25 mouse cellular contexts compared by ENCODE assay signal in genomic region chr15:100140428-100140827, GRCm38 (mm10).
DNase-seq lines count a peak whose midpoint lies in the region; ATAC-seq lines count a peak whose summit lies in the region.
"Had no signal": no experiment of that assay in that cellular context is flagged by ENCODE, and none has a peak within 500 bp of the region (broad histone marks: within the 10 kb centered on the region; RNA-seq: fewer than 3 reads in every experiment).

No protein-coding gene starts in this region.

- no peak overlapping the region for H3K27ac ChIP-seq in forebrain, embryonic 12.5 days
- H3K27ac ChIP-seq in heart, embryonic 12.5 days (ENCODE audit: poor library complexity, severe bottlenecking): no peak overlapping the region
- H3K27ac ChIP-seq: embryonic facial prominence, embryonic 12.5 days; embryonic facial prominence, embryonic 15.5 days; forebrain, embryonic 15.5 days; heart, embryonic 15.5 days; hindbrain, embryonic 10.5 days; hindbrain, embryonic 13.5 days had no signal

- peak; percentile 18 for DNase-seq in thymus, postnatal 14 days
- DNase-seq in thymus, adult 18-20 months: no peak
- peak; percentile 27 for DNase-seq in CD4-positive, CD25-positive, alpha-beta regulatory T cell, adult 2 months (ENCODE audit: low read depth, low spot score)
- peak; percentile 19 for DNase-seq in T-cell, adult 2 months (ENCODE audit: low spot score)
- DNase-seq in gastrocnemius, postnatal 36 days: no peak
- DNase-seq: adrenal gland, postnatal 10 days; adrenal gland, postnatal 36 days; cerebellum, adult 18-20 months; cerebellum, adult 9-10 months; cerebellum, postnatal 14 days; gastrocnemius, postnatal 10 days; heart, adult 11 months; heart, postnatal 10 days; heart, postnatal 36 days had no signal

- H3K4me1 ChIP-seq in forebrain, embryonic 12.5 days: peaks cover 15% of the 10 kb centered on the region
- peaks cover 11% of the 10 kb centered on the region for H3K4me1 ChIP-seq in heart, embryonic 12.5 days (replicated peaks)

- H3K36me3 ChIP-seq in forebrain, embryonic 12.5 days (replicated peaks): peaks cover 18% of the 10 kb centered on the region
- H3K36me3 ChIP-seq in heart, embryonic 12.5 days: peaks cover 24% of the 10 kb centered on the region
- H3K36me3 ChIP-seq: heart, embryonic 15.5 days had no signal

- no peak overlapping the region for H3K4me3 ChIP-seq in forebrain, embryonic 12.5 days (replicated peaks)
- no peak overlapping the region for H3K4me3 ChIP-seq in heart, embryonic 12.5 days
- H3K4me3 ChIP-seq: embryonic facial prominence, embryonic 12.5 days; embryonic facial prominence, embryonic 15.5 days; forebrain, embryonic 15.5 days; heart, embryonic 15.5 days; hindbrain, embryonic 10.5 days; hindbrain, embryonic 13.5 days had no signal

- 75% methylated on average over 4 of the region's 4 CpGs for WGBS in forebrain, embryonic 12.5 days
- WGBS in heart, embryonic 12.5 days: 70% methylated on average over 4 of the region's 4 CpGs

- H3K4me2 ChIP-seq in forebrain, embryonic 12.5 days: no peak overlapping the region
- H3K4me2 ChIP-seq in heart, embryonic 12.5 days: no peak overlapping the region
- H3K4me2 ChIP-seq: embryonic facial prominence, embryonic 12.5 days; embryonic facial prominence, embryonic 15.5 days; forebrain, embryonic 15.5 days; heart, embryonic 11.5 days; heart, embryonic 15.5 days; hindbrain, embryonic 13.5 days had no signal

- no peaks in the 10 kb centered on the region for H3K27me3 ChIP-seq in forebrain, embryonic 12.5 days
- H3K27me3 ChIP-seq in heart, embryonic 12.5 days (replicated peaks): no peaks in the 10 kb centered on the region
- H3K27me3 ChIP-seq: embryonic facial prominence, embryonic 12.5 days; embryonic facial prominence, embryonic 15.5 days; forebrain, embryonic 15.5 days; heart, embryonic 15.5 days; hindbrain, embryonic 13.5 days had no signal

- intact Hi-C loops in gastrocnemius, postnatal 36 days (cut with DNase I): no loop called here

- H3K9me3 ChIP-seq in forebrain, embryonic 12.5 days: no peaks in the 10 kb centered on the region
- no peaks in the 10 kb centered on the region for H3K9me3 ChIP-seq in heart, embryonic 12.5 days (replicated peaks)
- H3K9me3 ChIP-seq: embryonic facial prominence, embryonic 12.5 days; embryonic facial prominence, embryonic 15.5 days; forebrain, embryonic 15.5 days; heart, embryonic 15.5 days; hindbrain, embryonic 10.5 days; hindbrain, embryonic 13.5 days had no signal

- peak; percentile 77 for ATAC-seq in inflammation-experienced regulatory T-cells, adult 6 months
- ATAC-seq in forebrain, embryonic 12.5 days (ENCODE audit: low FRiP score): no peak
- ATAC-seq in heart, embryonic 12.5 days (ENCODE audit: insufficient number of reproducible peaks, low FRiP score): no peak
- ATAC-seq: forebrain, embryonic 15.5 days; hindbrain, embryonic 16.5 days had no signal

- H3K9ac ChIP-seq in forebrain, embryonic 12.5 days: no peak overlapping the region
- no peak overlapping the region for H3K9ac ChIP-seq in heart, embryonic 12.5 days
- H3K9ac ChIP-seq: embryonic facial prominence, embryonic 12.5 days; embryonic facial prominence, embryonic 15.5 days; forebrain, embryonic 15.5 days; heart, embryonic 15.5 days; hindbrain, embryonic 13.5 days had no signal

Comparison
In these comparisons a context has a peak if more than half of its experiments do, and no peak if none do; other contexts are left out.
1. DNase-seq: peak in thymus, postnatal 14 days (single experiment), CD4-positive, CD25-positive, alpha-beta regulatory T cell, adult 2 months (single experiment) and T-cell, adult 2 months (single experiment); none in thymus, adult 18-20 months (0 of 2) and gastrocnemius, postnatal 36 days (0 of 2).